Mouse (Mus musculus) forebrain, embryonic 11.5 days (tissue): Measurements from ENCODE around the gene Cyp2c23. TPM values are rescaled to one million over a fixed set of nuclear protein-coding genes. Genes with fewer than 3 reads are reported as not detected.

ENCODE experiments used
- ATAC-seq: fragments of 200-750 bp; cut with Nextera tagmentation; replicated peaks from 2 replicates; pipeline ENCODE4 v1.8.0; 2017; ENCODE audit warnings: moderate TSS enrichment; ENCODE audit not compliant: low FRiP score
- DNase-seq: peaks from one replicate; pipeline ENCODE4 v3.0.0-alpha.2; 2017; ENCODE audit warnings: low spot score
- H3K27ac ChIP-seq: fragments of 300-500 bp; sonication (generic); 2 replicates; pipeline ENCODE4 v1.5.1; 2014; ENCODE audit warnings: low read depth, low read length
- H3K27me3 ChIP-seq: fragments of 300-500 bp; sonication (generic); 2 replicates; pipeline ENCODE4 v1.6.1; 2014; ENCODE audit warnings: mild to moderate bottlenecking, low read length, mixed read lengths; ENCODE audit not compliant: control insufficient read depth, insufficient read depth
- H3K36me3 ChIP-seq: fragments of 300-500 bp; sonication (generic); 2 replicates; pipeline ENCODE4 v1.6.1; 2014; ENCODE audit warnings: mild to moderate bottlenecking, low read length, moderate library complexity, mixed read lengths; ENCODE audit not compliant: control insufficient read depth, insufficient read depth
- H3K4me1 ChIP-seq: fragments of 300-500 bp; sonication (generic); replicated peaks from 2 replicates; pipeline ENCODE4 v1.6.1; 2014; ENCODE audit warnings: low read length, mixed read lengths; ENCODE audit not compliant: control insufficient read depth, insufficient read depth
- H3K4me2 ChIP-seq: fragments of 300-500 bp; sonication (generic); 2 replicates; pipeline ENCODE4 v1.6.1; 2014; ENCODE audit warnings: low read depth, mild to moderate bottlenecking, low read length, moderate library complexity, mixed read lengths; ENCODE audit not compliant: severe bottlenecking
- H3K4me3 ChIP-seq: fragments of 300-500 bp; sonication (generic); 2 replicates; pipeline ENCODE4 v1.5.1; 2014; ENCODE audit warnings: low read depth, low read length
- H3K9ac ChIP-seq: fragments of 300-500 bp; sonication (generic); 2 replicates; pipeline ENCODE4 v1.6.1; 2014; ENCODE audit warnings: low read length
- H3K9me3 ChIP-seq: fragments of 300-500 bp; sonication (generic); 2 replicates; pipeline ENCODE4 v1.6.1; 2016; ENCODE audit warnings: low read length, mixed read lengths; ENCODE audit not compliant: control insufficient read depth
- WGBS: fragments of 180-500 bp; shearing (Covaris S2); extraction: QIAGEN DNeasy Blood & Tissue Kit; methylation state at CpG from one replicate; pipeline ENCODE4 v1.1.7; 2014; 5-methylcytosine and 5-hydroxymethylcytosine counted together
- polyA plus RNA-seq: library from polyadenylated mRNA; unstranded; fragments of >200 nt; fragmentation: Nextera tagmentation; extraction: Ambion mirVana; gene quantifications from 2 replicates; pipeline ENCODE4 v1.2.1, GENCODE M21; 2014

The Cyp2c23 gene
- polyA plus RNA-seq, 1 experiment from 2014 or later, result not detected

GRCm38 (mm10) chr19:44013862-44014261, 15.1 kb downstream of the Cyp2c23 start:
- ATAC-seq, result no peak
- H3K9me3 ChIP-seq, result no peaks in the 10 kb centered on the region
- H3K27ac ChIP-seq, result no peak overlapping the region
- no peak overlapping the region for H3K9ac ChIP-seq
- WGBS, result 91% methylated on average over 6 of the region's 6 CpGs
- no peaks in the 10 kb centered on the region for H3K4me1 ChIP-seq
- H3K4me2 ChIP-seq, result no peak overlapping the region
- no peaks in the 10 kb centered on the region for H3K36me3 ChIP-seq
- no peaks in the 10 kb centered on the region for H3K27me3 ChIP-seq
- H3K4me3 ChIP-seq, result no peak overlapping the region
- no peak for DNase-seq

DNA sequence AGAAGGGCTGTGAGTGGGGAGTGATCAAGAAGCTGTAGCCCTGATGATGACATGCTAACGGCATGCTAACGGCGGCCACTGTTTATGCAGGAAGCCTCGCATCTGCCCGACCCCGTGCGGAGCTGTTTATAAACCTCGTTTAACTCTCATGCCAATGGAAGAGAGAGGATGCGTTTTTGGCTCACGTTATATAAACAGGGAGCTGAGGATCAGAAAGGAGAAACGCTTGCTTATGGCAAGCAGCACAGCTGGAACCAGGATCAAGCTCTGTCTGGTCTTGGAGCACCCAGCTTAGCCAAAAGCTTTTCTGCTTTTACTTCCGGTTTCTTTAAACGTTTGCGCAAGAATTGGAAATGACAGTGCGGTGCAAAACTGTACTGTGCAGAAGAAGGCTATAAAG, 20.2 kb downstream of the Cyp2c23 start:
- H3K36me3 ChIP-seq, result no peaks in the 10 kb centered on the region
- ATAC-seq (no peak), DNase-seq (no peak)
- no peaks in the 10 kb centered on the region for H3K9me3 ChIP-seq
- no peak overlapping the region for H3K27ac ChIP-seq
- H3K4me1 ChIP-seq, result no peaks in the 10 kb centered on the region
- 83% methylated on average over 15 of the region's 15 CpGs for WGBS
- no peak overlapping the region for H3K4me3 ChIP-seq
- H3K4me2 ChIP-seq, result no peak overlapping the region
- no peaks in the 10 kb centered on the region for H3K27me3 ChIP-seq
- H3K9ac ChIP-seq, result no peak overlapping the region

GRCm38 (mm10) chr19:44007186-44007585, 21.8 kb downstream of the Cyp2c23 start:
- 66% methylated on average over 12 of the region's 12 CpGs for WGBS
- H3K27ac ChIP-seq, result no peak overlapping the region
- ATAC-seq (no peak), DNase-seq (no peak)
- H3K4me1 ChIP-seq, result no peaks in the 10 kb centered on the region
- H3K4me2 ChIP-seq, result no peak overlapping the region
- H3K36me3 ChIP-seq, result no peaks in the 10 kb centered on the region
- H3K9ac ChIP-seq, result no peak overlapping the region
- no peaks in the 10 kb centered on the region for H3K9me3 ChIP-seq
- H3K27me3 ChIP-seq, result no peaks in the 10 kb centered on the region
- H3K4me3 ChIP-seq, result no peak overlapping the region

- Histone ChIP-seq H3K9me3 (no peaks in the 10 kb centered on the region), H3K4me2 (no peak overlapping the region), H3K9ac (no peak overlapping the region), H3K4me1 (no peaks in the 10 kb centered on the region), H3K36me3 (no peaks in the 10 kb centered on the region), H3K27ac (no peak overlapping the region), H3K27me3 (no peaks in the 10 kb centered on the region), H3K4me3 (no peak overlapping the region)
- DNase-seq (no peak), ATAC-seq (no peak)
- WGBS, result 79% methylated on average over 4 of the region's 4 CpGs
Measured at GRCm38 (mm10) chr19:44005025-44005424, 24.0 kb downstream of the Cyp2c23 start.

DNA sequence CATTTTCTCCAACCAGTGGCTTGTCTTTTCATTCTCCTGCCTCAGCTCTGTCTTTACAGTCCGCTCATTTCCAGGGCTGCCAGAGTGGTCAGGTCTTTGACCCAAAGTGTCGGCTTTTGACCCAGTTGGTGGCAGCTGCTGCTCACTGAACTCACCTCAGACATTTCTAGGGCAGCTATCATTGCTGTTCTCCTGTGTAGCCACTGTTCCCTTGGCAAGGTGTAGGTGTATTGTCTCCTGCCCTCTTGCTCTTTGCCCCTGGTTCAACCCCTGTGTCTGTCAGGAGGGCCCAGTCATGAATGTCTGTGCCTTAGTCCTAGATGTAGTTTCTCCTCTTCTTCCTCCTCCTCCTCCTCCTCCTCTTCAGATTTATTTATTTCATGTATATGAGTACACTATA, 24.7 kb downstream of the Cyp2c23 start:
- Histone ChIP-seq H3K9ac (no peak overlapping the region), H3K9me3 (no peaks in the 10 kb centered on the region), H3K36me3 (no peaks in the 10 kb centered on the region), H3K4me3 (no peak overlapping the region), H3K4me1 (no peaks in the 10 kb centered on the region), H3K27me3 (no peaks in the 10 kb centered on the region), H3K4me2 (no peak overlapping the region), H3K27ac (no peak overlapping the region)
- DNase-seq, result no peak
- 89% methylated on average over 2 of the region's 2 CpGs for WGBS
- ATAC-seq, result no peak

DNA sequence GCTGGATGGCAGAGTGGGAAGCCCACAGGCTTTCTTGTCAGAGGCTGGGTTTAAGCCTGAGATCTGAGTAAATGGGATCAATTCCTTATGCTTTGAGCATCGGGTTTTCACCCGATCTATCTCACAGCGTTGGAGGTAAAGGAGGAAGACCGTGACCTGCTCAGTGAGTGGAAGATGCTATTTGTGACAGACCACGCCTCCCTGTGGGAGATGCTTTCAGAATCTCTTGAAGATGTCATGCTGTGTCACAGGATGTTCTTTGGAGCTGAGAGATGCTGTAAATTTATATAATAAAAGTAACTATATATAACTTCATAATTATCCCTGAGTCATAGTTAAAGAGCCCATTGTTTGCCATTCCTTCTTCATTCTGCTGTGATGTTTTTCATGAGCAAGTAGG, 28.3 kb downstream of the Cyp2c23 start:
- Histone ChIP-seq H3K36me3 (no peaks in the 10 kb centered on the region), H3K9ac (no peak overlapping the region), H3K9me3 (no peaks in the 10 kb centered on the region), H3K4me1 (no peaks in the 10 kb centered on the region), H3K4me2 (no peak overlapping the region), H3K27me3 (no peaks in the 10 kb centered on the region), H3K4me3 (no peak overlapping the region), H3K27ac (no peak overlapping the region)
- WGBS, result 78% methylated on average over 5 of the region's 5 CpGs
- no peak for ATAC-seq
- DNase-seq, result no peak

- no peaks in the 10 kb centered on the region for H3K27me3 ChIP-seq
- no peaks in the 10 kb centered on the region for H3K4me1 ChIP-seq
- WGBS, result 83% methylated on average over 1 of the region's 1 CpGs
- H3K27ac ChIP-seq, result no peak overlapping the region
- no peak overlapping the region for H3K4me2 ChIP-seq
- ATAC-seq (no peak), DNase-seq (no peak)
- no peaks in the 10 kb centered on the region for H3K9me3 ChIP-seq
- no peak overlapping the region for H3K9ac ChIP-seq
- H3K36me3 ChIP-seq, result no peaks in the 10 kb centered on the region
- H3K4me3 ChIP-seq, result no peak overlapping the region
Measured at GRCm38 (mm10) chr19:44000061-44000460, 28.9 kb downstream of the Cyp2c23 start.

- WGBS, result 89% methylated on average over 11 of the region's 11 CpGs
- ATAC-seq, result no peak
Measured at GRCm38 (mm10) chr19:43998802-43999527, 30.0 kb downstream of the Cyp2c23 start.

DNA sequence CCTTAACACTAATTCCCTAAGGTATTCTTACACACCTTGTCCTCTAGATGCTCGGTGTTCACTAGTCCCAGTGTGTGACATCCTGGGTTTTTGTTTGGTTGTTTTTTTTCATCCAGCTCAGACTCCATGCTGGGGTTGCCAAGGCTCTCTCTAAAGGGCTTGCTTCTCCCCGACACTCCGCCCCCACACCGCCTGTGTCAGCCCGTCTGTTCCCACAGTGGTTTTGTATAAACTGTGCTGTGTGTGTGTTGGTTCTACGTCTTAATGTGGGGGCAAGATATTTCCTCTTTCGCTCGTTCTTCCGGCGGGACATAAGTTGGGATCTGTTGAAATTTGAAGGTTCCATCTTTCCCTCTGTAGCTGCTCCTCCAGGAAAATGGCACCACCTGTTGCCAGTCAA, 30.9 kb downstream of the Cyp2c23 start:
- Histone ChIP-seq H3K36me3 (no peaks in the 10 kb centered on the region), H3K4me2 (no peak overlapping the region), H3K4me3 (no peak overlapping the region), H3K9ac (no peak overlapping the region), H3K27me3 (no peaks in the 10 kb centered on the region), H3K4me1 (no peaks in the 10 kb centered on the region), H3K27ac (no peak overlapping the region), H3K9me3 (no peaks in the 10 kb centered on the region)
- no peak for ATAC-seq
- 91% methylated on average over 10 of the region's 10 CpGs for WGBS
- no peak for DNase-seq

More at GRCm38 (mm10) chr19:43998802-43999527, 30.0 kb downstream of the Cyp2c23 start:
- H3K36me3 ChIP-seq, result no peaks in the 10 kb centered on the region
- no peaks in the 10 kb centered on the region for H3K27me3 ChIP-seq
- H3K9me3 ChIP-seq, result no peaks in the 10 kb centered on the region
- no peak overlapping the region for H3K9ac ChIP-seq
- DNase-seq, result no peak
- no peaks in the 10 kb centered on the region for H3K4me1 ChIP-seq
- no peak overlapping the region for H3K4me2 ChIP-seq
- no peak overlapping the region for H3K4me3 ChIP-seq
- H3K27ac ChIP-seq, result no peak overlapping the region
